Mouse (Mus musculus) kidney, adult 8-10 months (tissue): ENCODE data around the gene Cep350.
A peak's percentile ranks its signal among the peaks of the same experiment; 100 is the strongest.

Experiments used
- DNase-seq, 2 experiments: peaks; one replicate each; pipeline ENCODE4 v3.0.0; 2022

Cep350 gene

GRCm38 (mm10) chr1:155805607-155806006, 167.4 kb downstream of the Cep350 start:
- DNase-seq, result peak in 1 of 2 experiments; percentile 17

- no peak for DNase-seq
Measured at GRCm38 (mm10) chr1:155801014-155801991, 171.8 kb downstream of the Cep350 start.

- DNase-seq, result no peak
Measured at GRCm38 (mm10) chr1:155798000-155798399, 175.1 kb downstream of the Cep350 start.

- no peak for DNase-seq
Measured at GRCm38 (mm10) chr1:155797425-155797824, 175.6 kb downstream of the Cep350 start.

- DNase-seq, result no peak
Measured at GRCm38 (mm10) chr1:155796757-155797405, 176.2 kb downstream of the Cep350 start.

- DNase-seq, result no peak
Measured at GRCm38 (mm10) chr1:155795791-155796233, 177.2 kb downstream of the Cep350 start.
